Mouse (Mus musculus): ENCODE data around the gene Olfr51.
"Not testable (repeated sequence)": the region's sequence is repeated elsewhere in the genome, so short reads cannot be mapped to it uniquely, and the experiment has no call there.

Olfr51 gene

DNA sequence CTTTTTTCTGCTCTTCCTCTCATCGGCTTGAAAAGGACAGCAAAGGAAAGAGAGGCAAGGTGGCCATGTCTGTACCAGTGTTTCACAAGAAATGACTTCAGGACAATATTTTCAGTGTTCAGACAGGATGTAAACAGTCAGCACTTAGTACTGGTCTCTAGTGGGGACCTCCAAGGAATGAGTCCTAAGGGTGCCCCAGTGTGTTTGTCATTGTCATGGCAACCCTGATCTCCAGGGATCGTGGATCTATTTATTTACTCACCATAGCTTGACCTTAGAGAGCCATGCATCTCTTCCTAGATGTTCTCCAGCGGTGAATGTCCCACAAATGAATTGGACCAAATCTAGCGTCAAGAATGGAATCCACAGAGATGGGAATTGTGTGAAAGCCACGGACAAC, at the start of gene Olfr51:
Gene Olfr51, plus strand, starts transcription at position 301 of the 400 bp plus-strand sequence.
- DNase-seq = no peak

DNA sequence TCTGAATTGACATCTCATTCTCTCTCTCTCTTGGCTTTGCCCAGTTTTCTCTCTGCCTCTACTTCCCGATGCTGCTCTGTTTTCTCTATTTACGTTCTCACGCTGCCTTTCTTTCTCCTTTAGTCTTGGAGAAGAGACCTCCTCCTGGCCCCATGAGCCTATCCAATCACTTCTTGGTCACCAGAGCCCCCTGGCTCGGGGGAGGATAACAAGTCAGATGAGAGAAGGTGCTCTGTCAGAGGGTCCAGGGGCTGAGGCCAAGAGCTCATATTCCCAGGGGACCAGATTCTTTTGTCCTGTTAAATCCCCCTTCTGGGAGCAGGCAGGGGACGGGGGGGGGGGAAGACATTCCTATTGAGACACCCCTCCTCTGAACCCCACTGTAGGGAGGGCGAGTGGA, 49.7 kb upstream of the Olfr51 start, which contains the start of gene Prop1:
Gene Prop1, minus strand, starts transcription at position 101 of the 400 bp plus-strand sequence.
- DNase-seq = no peak

DNA sequence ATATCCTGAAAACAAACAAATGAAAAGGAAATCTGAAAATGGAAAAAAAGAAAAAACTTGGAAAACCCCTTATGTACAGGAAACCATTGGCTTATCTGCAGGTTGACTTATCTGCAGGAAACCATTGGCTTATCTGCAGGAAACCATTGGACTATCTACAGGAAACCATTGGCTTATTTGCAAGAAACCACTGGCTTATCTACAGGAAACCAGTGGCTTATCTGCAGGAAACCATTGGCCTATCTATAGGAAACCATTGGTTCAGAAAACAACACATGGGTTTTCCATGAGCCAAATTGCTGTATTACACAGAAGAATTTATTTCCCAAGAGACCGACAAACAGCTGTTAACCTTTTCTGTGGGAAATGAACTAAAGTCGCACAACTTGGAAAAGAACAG, 38.5 kb upstream of the Olfr51 start:
- DNase-seq = peak in 1 of 2 experiments; percentile 6

DNA sequence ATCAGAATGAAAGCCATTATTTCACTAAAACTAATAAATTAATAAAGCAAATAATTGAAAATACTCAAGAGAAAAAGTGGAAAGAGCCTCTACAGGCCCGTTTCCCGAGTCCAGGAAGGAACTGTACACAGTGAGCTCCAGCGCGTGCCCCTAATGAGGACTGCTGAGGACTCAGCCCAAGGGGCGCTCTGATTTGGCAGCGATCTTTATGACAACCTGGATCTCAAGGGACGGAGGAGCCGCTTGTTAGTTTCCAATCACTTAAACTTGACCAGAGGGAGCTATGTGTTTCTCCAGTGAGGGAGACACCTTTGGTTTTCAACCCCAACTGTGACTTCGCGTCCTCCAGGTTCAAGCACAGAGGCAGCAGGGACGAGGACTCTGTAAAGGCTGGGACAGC, 37.2 kb upstream of the Olfr51 start, which contains the start of gene Olfr1378:
Gene Olfr1378, plus strand, starts transcription at position 301 of the 400 bp plus-strand sequence.
- no peak for DNase-seq

DNA sequence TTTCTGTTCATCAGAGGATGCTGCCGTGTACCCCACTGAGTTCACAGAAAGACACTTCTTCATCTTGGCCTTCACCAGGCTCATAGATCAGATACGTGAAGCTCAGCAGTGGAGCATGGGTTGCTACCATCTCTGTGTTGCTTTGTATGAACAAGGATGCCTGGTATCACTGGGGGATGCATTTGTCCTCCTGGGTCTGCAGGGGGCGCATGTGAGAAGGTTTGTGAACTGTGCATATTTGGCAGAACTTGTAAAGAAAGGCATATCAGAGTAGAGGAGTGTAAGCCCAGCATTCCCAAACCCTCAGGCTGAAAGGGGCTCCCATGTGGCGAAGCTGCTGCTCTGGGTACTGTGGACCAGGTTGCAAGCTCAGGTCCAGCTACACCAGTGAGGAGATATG, 26.2 kb upstream of the Olfr51 start:
- no peak for DNase-seq

DNA sequence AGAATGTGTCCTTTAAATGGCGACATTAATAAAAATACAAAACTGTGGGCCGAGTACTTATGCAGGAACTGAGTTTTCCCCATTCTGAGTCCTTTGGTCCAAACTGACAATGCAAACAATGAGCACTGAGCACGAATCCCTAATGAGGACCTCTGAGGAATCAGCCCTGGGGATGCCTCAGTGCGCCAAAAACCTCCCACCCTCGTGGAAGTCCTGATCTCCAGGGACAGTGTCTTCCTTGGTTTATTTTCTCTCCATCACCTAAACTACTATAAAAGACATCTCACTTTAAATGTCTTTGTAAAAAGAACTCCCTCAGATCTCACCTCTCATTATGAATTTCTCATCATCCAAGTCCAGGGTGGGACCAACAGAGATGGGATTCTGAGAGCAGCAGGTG, 21.7 kb upstream of the Olfr51 start, which contains the start of gene Olfr1377:
Gene Olfr1377, plus strand, starts transcription at position 301 of the 400 bp plus-strand sequence.
- DNase-seq = no peak

DNA sequence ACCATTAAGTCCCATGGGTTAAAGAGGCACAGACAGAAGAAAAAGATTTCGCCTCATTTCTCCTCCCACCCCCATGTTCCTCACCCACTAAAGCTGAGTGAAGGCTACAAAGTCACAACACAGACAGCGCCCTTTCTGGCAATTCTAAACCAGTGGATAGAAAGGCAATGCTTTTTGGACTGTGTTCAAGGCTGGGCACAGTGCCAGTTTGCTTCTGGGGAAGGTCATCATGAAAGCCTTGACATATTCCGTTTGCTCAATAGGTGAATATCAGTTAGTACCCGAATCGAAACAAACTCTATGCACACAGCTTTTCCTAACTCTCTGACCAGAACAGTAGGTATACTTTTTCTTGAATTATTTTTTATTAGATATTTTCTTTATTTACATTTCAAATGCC, 8.4 kb downstream of the Olfr51 start:
- peak in 1 of 2 experiments; percentile 16 for DNase-seq

DNA sequence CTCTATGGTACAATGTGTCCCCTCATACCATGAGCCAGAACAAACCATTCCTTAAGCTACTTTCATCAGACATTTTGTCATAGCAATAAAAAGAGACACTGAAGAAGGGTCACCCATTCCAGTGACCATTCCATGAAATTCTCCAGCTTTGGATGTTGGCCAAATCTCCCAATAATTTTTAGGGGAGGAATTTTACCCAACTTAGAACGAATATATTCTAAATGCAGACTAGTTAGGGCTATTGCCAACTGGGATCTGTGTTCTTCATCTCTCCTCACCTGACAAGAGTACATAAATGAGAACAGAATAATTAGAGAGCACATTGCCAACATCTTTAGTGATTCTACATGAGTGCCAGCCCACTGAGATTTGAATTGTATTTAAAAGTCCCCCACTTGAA, 10.5 kb downstream of the Olfr51 start, which contains the start of gene Olfr54:
Gene Olfr54, plus strand, starts transcription at position 301 of the 400 bp plus-strand sequence.
- no peak for DNase-seq

DNA sequence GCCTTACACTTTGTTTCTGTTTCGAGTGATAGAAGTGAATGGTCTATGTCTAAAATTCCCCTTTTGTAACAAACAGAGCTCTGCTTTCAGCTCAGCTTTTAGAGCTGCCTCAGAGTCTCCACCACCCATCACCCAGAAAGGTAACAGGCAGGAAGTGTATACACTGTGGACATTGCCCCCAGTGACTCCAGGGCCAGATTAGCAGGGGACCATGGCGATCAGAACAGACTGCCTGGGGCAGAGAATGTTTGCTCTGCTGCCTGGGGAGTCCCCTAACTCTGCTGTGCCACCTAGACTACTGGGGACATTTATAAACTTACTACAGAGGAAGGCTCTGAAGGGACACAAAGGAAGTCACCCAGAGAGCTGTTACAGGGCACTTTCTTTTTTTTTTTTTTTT, 12.9 kb downstream of the Olfr51 start:
- DNase-seq = no peak

DNA sequence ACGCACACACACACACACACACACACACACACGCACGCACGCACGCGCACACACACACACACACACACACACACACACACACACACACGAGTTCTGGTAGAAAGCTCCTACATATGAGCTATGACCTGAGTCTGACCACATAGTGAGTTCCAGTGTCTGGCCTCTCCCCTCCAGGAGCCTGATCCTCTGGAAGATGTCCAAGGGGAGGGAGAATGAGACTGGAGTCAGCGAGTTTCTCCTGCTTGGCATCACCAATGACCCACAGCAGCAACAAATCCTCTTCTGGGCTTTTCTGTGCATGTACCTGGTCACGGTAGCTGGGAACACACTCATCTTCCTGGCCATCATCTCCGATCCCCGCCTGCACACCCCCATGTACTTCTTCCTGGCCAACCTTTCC, 23.4 kb downstream of the Olfr51 start:
- not testable (repeated sequence) for DNase-seq

DNA sequence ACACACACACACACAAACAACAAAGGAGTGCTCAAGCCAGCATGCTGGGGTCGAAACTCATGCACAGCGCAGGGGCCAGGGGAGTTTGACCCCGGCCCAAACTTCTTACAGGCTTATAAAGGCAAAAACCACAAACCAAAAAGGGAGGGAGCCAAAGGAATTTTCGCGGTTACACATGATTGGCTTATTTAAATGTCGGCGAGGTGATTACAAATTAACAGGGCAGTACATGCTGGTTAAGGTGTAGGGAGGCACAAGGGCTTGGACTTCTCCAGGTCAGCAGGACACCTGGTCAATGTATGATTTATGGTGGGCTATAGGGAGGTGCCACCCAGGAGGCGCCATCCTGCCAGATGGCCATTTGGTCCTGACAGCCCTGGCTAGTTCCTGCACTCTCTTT, 26.0 kb downstream of the Olfr51 start:
- DNase-seq = not testable (repeated sequence)

DNA sequence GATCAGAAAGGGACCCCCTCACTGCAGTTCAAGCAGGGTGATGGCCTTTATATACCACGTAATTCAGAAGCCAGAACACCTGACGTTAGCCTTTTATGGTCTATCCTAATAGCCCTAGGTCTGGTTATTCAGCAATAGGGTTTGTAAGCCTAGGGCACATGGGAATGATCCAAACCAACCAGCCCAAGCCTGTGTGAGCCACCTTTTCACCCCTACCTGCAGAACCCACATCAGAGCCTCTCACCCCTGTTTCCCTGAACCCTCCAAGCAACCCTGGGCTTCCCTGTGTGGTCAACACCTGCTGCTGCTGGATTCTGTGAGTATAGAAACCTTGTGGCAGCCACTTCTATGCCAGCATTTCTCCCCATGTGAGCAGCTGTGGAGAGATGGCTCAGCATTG, 26.8 kb downstream of the Olfr51 start:
- DNase-seq = no peak

DNA sequence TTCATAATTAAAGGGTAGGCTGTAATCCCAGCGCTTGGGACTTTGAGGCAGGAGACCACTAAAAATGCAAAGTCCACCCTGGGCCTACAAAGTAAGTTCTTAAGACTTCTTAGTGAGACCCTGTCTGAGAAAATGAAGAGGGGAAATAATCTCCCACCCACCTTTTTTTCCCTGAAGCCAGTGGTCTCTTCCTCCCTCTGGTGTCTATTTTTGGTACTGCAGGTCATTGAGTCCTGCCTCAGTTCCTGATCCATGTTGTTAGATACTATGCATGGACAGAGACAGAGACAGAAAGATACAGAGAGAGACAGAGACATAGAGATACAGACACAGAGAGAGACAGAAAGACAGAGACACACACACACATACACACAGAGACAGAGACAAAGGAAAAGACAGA, 29.5 kb downstream of the Olfr51 start:
- DNase-seq = peak in 1 of 2 experiments; percentile 3

DNA sequence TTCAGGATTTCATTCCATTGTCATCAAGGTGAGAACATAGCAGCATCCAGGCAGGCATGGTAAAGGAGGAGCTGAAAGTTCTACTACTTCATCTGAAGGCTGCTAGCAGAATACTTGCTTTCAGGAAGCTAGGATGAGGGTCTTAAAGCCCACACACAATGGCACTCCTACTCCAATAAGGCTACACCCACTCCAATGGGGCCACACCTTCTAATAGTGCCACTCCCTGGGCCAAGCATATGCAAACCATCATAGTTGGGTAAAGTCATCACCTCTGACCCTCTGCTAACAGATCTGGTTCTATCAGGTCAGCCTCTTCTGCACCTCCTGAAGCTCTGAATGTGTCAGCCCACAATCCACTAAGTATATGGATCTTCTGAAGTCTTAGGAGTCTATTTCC, 30.7 kb downstream of the Olfr51 start:
- DNase-seq = not testable (repeated sequence)

DNA sequence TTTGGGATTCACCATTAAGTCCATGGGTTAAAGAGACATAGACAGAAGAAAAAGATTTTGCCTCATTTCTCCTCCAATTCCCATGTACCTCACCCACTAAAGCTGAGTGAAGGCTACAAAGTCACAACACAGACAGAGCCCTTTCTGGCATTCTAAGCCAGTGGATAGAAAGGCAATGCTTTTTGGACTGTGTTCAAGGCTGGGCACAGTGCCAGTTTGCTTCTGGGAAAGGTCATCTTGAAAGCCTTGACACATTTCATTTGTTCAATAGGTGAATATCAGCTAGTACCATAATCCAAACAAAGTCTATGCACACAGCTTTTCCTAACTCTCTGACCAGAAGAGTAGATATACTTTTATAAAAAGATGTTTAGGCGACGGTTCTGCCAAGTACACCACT, 32.6 kb downstream of the Olfr51 start:
- DNase-seq = no peak

DNA sequence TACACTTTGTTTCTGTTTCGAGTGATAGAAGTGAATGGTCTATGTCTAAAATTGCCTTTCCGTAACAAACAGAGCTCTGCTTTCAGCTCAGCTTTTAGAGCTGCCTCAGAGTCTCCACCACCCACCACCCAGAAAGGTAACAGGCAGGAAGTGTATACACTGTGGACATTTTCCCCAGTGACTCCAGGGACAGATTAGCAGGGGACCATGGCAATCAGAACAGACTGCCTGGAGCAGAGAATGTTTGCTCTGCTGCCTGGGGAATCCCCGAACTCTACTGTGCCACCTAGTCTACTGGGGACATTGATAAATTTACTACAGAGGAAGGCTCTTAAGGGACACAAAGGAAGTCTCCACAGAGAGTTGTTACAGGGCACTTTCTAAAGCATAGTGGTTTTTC, 41.4 kb downstream of the Olfr51 start:
- not testable (repeated sequence) for DNase-seq

DNA sequence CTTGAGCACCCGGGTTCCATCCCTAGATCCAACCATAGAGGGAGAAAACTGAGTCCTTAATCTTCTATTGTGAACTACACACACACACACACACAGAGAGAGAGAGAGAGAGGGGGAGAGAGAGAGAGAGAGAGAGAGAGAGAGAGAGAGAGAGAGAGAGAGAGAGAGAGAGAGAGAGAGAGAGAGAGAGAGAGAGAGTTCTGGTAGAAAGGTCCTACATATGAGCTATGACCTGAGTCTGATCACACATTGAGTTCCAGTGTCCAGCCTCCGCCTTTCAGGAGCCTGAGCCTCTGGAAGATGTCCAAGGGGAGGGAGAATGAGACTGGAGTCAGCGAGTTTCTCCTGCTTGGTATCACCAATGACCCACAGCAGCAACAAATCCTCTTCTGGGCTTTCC, 44.4 kb downstream of the Olfr51 start, which contains the start of gene Olfr1375:
Gene Olfr1375, plus strand, starts transcription at position 301 of the 400 bp plus-strand sequence.
- not testable (repeated sequence) for DNase-seq

DNA sequence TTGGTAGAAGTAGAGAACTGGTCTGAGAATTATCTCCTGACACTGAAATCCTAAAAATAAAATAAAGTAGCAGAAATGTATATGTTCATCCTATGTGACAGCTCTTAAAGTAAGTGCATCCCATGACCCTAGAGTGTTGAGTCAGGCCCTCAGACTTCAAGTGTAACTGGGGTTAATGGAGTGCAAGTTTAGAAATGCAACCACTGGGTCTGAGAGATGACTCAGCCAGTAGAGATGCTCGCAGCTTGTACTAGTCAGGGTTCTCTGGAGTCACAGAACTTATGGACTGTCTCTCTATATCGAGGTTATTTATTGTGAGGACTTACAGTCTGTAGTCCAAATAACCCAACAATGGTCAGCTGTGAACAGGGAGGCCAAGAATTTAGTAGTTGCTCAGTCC, 48.3 kb downstream of the Olfr51 start:
- DNase-seq = no peak

DNA sequence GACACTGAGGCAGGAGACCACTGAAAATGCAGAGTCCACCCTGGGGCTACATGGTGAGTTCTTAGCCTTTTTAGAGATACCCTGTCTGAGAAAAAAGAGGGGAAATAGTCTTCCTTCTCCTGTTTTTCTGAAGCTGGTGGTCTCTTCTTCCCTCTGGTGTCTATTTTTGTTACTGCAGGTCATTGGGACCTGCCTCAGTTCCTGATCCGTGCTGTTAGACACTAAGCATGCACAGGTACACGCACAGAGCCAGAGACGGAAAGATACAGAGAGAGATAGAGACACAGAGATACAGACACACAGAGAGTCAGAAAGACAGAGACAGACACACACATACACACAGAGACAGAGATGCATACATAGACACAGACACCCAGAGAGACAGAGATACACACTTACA, 49.8 kb downstream of the Olfr51 start:
- no peak for DNase-seq

DNA sequence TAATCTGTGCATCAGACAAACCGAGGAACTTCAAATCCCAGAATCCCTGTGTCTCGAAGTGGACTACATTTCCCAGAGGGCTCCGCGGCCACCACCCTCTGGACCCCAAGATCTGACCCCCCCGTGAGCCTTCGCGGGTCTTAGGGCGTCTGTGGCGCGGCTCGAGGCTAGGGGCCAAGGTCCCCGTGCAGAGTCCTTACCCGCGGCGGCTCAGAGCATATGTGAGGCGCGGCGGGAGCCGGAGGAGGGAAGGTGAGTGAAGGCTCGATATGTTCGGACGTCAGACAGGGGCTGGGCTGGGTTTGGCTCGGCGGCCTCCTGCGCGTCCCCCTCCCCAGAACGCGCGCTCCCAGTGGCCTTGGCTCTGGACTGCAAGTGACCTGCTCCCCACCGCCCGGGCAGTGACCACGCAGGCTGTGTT, 55.8 kb downstream of the Olfr51 start, which contains the start of gene Zfp354a:
Gene Zfp354a, plus strand, starts transcription at position 107 of the 421 bp plus-strand sequence.
- DNase-seq = peak; percentile 64 to 66
